Mouse (Mus musculus) hindbrain, embryonic 16.5 days (tissue): ENCODE measurements around the gene Man2a2. TPM values are rescaled to one million over a fixed set of nuclear protein-coding genes. Genes with fewer than 3 reads are reported as not detected.
A peak's percentile ranks its signal among the peaks of the same experiment; 100 is the strongest.

Experiments used
- ATAC-seq: fragments of 200-750 bp; cut with Nextera tagmentation; 2 replicates; pipeline ENCODE4 v1.8.0; 2017; ENCODE audit warnings: moderate TSS enrichment, moderate library complexity
- H3K27ac ChIP-seq: fragments of 300-500 bp; sonication (generic); 2 replicates; pipeline ENCODE4 v1.5.1; 2014; ENCODE audit warnings: low read depth, mild to moderate bottlenecking, control low read depth, low read length, moderate library complexity
- H3K27me3 ChIP-seq: fragments of 300-500 bp; sonication (generic); replicated peaks from 2 replicates; pipeline ENCODE4 v1.6.1; 2014; ENCODE audit warnings: low read length; ENCODE audit not compliant: control insufficient read depth, insufficient read depth
- H3K36me3 ChIP-seq: fragments of 300-500 bp; sonication (generic); 2 replicates; pipeline ENCODE4 v1.6.1; 2014; ENCODE audit warnings: mild to moderate bottlenecking, low read length, moderate library complexity, mixed read lengths; ENCODE audit not compliant: control insufficient read depth, insufficient read depth
- H3K4me1 ChIP-seq: fragments of 300-500 bp; sonication (generic); 2 replicates; pipeline ENCODE4 v1.6.1; 2014; ENCODE audit warnings: low read depth, low read length; ENCODE audit not compliant: control insufficient read depth, insufficient read depth
- H3K4me2 ChIP-seq: fragments of 300-500 bp; sonication (generic); 2 replicates; pipeline ENCODE4 v1.6.1; 2014; ENCODE audit warnings: mild to moderate bottlenecking, low read length, control low read depth, moderate library complexity
- H3K4me3 ChIP-seq: fragments of 300-500 bp; sonication (generic); 2 replicates; pipeline ENCODE4 v1.5.1; 2014; ENCODE audit warnings: mild to moderate bottlenecking, low read length, control low read depth, moderate library complexity
- H3K9ac ChIP-seq: fragments of 300-500 bp; sonication (generic); 2 replicates; pipeline ENCODE4 v1.6.1; 2014; ENCODE audit warnings: low read depth, mild to moderate bottlenecking, control low read depth, low read length, moderate library complexity
- H3K9me3 ChIP-seq: fragments of 300-500 bp; sonication (generic); 2 replicates; pipeline ENCODE4 v1.6.1; 2014; ENCODE audit warnings: mild to moderate bottlenecking, low read length, moderate library complexity; ENCODE audit not compliant: control insufficient read depth
- WGBS: fragments of 180-500 bp; shearing (Covaris S2); extraction: QIAGEN DNeasy Blood & Tissue Kit; methylation state at CpG from one replicate; pipeline ENCODE4 v1.1.7; 2014; 5-methylcytosine and 5-hydroxymethylcytosine counted together
- polyA plus RNA-seq: library from polyadenylated mRNA; unstranded; fragments of >200 nt; fragmentation: Nextera tagmentation; extraction: Ambion mirVana; gene quantifications from 2 replicates; pipeline ENCODE4 v1.2.1, GENCODE M21; 2015

The Man2a2 gene
- polyA plus RNA-seq, 1 experiment from 2014 or later, result 20.7 TPM

- Histone ChIP-seq H3K27me3 (no peaks in the 10 kb centered on the region), H3K4me2 (no peak overlapping the region), H3K9me3 (no peaks in the 10 kb centered on the region), H3K36me3 (peaks cover 53% of the 10 kb centered on the region), H3K4me3 (no peak overlapping the region), H3K27ac (no peak overlapping the region), H3K4me1 (0 out of 2 replicates have a peak, but pooled peaks cover 3% of the 10 kb centered on the region), H3K9ac (no peak overlapping the region)
- no peak for ATAC-seq
- 93% methylated on average over 14 of the region's 15 CpGs for WGBS
Observed at GRCm38 (mm10) chr7:80392119-80392518, 20.9 kb upstream of the Man2a2 start.

- WGBS, result 11% methylated on average over 32 of the region's 33 CpGs
- no peak; the same call in 1 of the 2 replicates for ATAC-seq
- 0 out of 2 replicates have a peak, but pooled peaks cover 3% of the 10 kb centered on the region for H3K4me1 ChIP-seq
- H3K9me3 ChIP-seq, result no peaks in the 10 kb centered on the region
- peak within 1 kb of the TSS; percentile 13 for H3K9ac ChIP-seq
- no peaks in the 10 kb centered on the region; the same call in 1 of the 2 replicates for H3K27me3 ChIP-seq
- H3K4me3 ChIP-seq, result peak within 1 kb of the TSS; percentile 13
- H3K36me3 ChIP-seq, result peaks cover 29% of the 10 kb centered on the region
- peak within 1 kb of the TSS; percentile 8 for H3K4me2 ChIP-seq
- H3K27ac ChIP-seq, result peak within 1 kb of the TSS; percentile 18; the same call in 1 of the 2 replicates
Observed at GRCm38 (mm10) chr7:80387633-80388543, 16.7 kb upstream of the Man2a2 start, which contains the start of gene Fes. Gene Fes, minus strand, starts transcription at chr7:80387946.

- WGBS, result 22% methylated on average over 17 of the region's 17 CpGs
- Histone ChIP-seq H3K36me3 (peaks cover 21% of the 10 kb centered on the region), H3K4me1 (0 out of 2 replicates have a peak, but pooled peaks cover 3% of the 10 kb centered on the region), H3K9me3 (no peaks in the 10 kb centered on the region), H3K27me3 (no peaks in the 10 kb centered on the region; the same call in 1 of the 2 replicates), H3K4me2 (peak overlapping the region; percentile 8), H3K4me3 (peak overlapping the region; percentile 13), H3K9ac (peak overlapping the region; percentile 11), H3K27ac (no peak overlapping the region)
- ATAC-seq, result no peak
Observed at GRCm38 (mm10) chr7:80387033-80387632, 16.0 kb upstream of the Man2a2 start.

- no peak overlapping the region for H3K4me3 ChIP-seq
- no peak overlapping the region for H3K27ac ChIP-seq
- H3K9me3 ChIP-seq, result no peaks in the 10 kb centered on the region
- ATAC-seq, result peak; percentile 76
- WGBS, result 43% methylated on average over 18 of the region's 18 CpGs
- H3K36me3 ChIP-seq, result peaks cover 17% of the 10 kb centered on the region
- peak overlapping the region; percentile 8; the same call in 1 of the 2 replicates for H3K4me2 ChIP-seq
- no peaks in the 10 kb centered on the region; the same call in 1 of the 2 replicates for H3K27me3 ChIP-seq
- H3K4me1 ChIP-seq, result 0 out of 2 replicates have a peak, but pooled peaks cover 3% of the 10 kb centered on the region
- H3K9ac ChIP-seq, result peak overlapping the region; percentile 27; the same call in 1 of the 2 replicates
Observed at GRCm38 (mm10) chr7:80386235-80386930, 15.2 kb upstream of the Man2a2 start.

GRCm38 (mm10) chr7:80382919-80383318, 11.7 kb upstream of the Man2a2 start:
- Histone ChIP-seq H3K4me2 (no peak overlapping the region), H3K4me3 (no peak overlapping the region)
- WGBS, result 60% methylated on average over 11 of the region's 11 CpGs

GRCm38 (mm10) chr7:80379531-80379930, 8.4 kb upstream of the Man2a2 start:
- H3K9ac ChIP-seq, result no peak overlapping the region
- no peak for ATAC-seq
- peaks cover 2% of the 10 kb centered on the region; the same call in 1 of the 2 replicates for H3K4me1 ChIP-seq
- H3K4me3 ChIP-seq, result no peak overlapping the region
- H3K27ac ChIP-seq, result no peak overlapping the region
- no peaks in the 10 kb centered on the region for H3K27me3 ChIP-seq
- no peaks in the 10 kb centered on the region for H3K36me3 ChIP-seq
- no peak overlapping the region for H3K4me2 ChIP-seq
- H3K9me3 ChIP-seq, result no peaks in the 10 kb centered on the region
- WGBS, result 58% methylated on average over 13 of the region's 13 CpGs

More at GRCm38 (mm10) chr7:80382919-80383318, 11.7 kb upstream of the Man2a2 start:
- no peak overlapping the region for H3K27ac ChIP-seq
- no peaks in the 10 kb centered on the region for H3K36me3 ChIP-seq
- H3K9ac ChIP-seq, result no peak overlapping the region
- no peaks in the 10 kb centered on the region for H3K4me1 ChIP-seq
- H3K9me3 ChIP-seq, result no peaks in the 10 kb centered on the region
- H3K27me3 ChIP-seq, result no peaks in the 10 kb centered on the region; the same call in 1 of the 2 replicates
- ATAC-seq, result no peak

GRCm38 (mm10) chr7:80377471-80377870, 6.3 kb upstream of the Man2a2 start:
- 38% methylated on average over 6 of the region's 6 CpGs for WGBS
- H3K9ac ChIP-seq, result no peak overlapping the region; the same call in 1 of the 2 replicates
- no peak overlapping the region for H3K4me2 ChIP-seq
- H3K36me3 ChIP-seq, result no peaks in the 10 kb centered on the region
- H3K4me3 ChIP-seq, result no peak overlapping the region
- peaks cover 2% of the 10 kb centered on the region; the same call in 1 of the 2 replicates for H3K4me1 ChIP-seq
- H3K27ac ChIP-seq, result no peak overlapping the region
- no peaks in the 10 kb centered on the region for H3K9me3 ChIP-seq
- no peaks in the 10 kb centered on the region for H3K27me3 ChIP-seq
- no peak for ATAC-seq

- H3K36me3 ChIP-seq, result no peaks in the 10 kb centered on the region
- H3K4me1 ChIP-seq, result peaks cover 2% of the 10 kb centered on the region; the same call in 1 of the 2 replicates
- WGBS, result 43% methylated on average over 10 of the region's 10 CpGs
- no peaks in the 10 kb centered on the region for H3K9me3 ChIP-seq
- H3K4me3 ChIP-seq, result no peak overlapping the region
- H3K27ac ChIP-seq, result no peak overlapping the region
- H3K9ac ChIP-seq, result no peak overlapping the region
- peak; percentile 34; the same call in 1 of the 2 replicates for ATAC-seq
- no peak overlapping the region for H3K4me2 ChIP-seq
- no peaks in the 10 kb centered on the region for H3K27me3 ChIP-seq
Observed at GRCm38 (mm10) chr7:80376192-80376591, 5.0 kb upstream of the Man2a2 start.
